Mouse (Mus musculus) forebrain, embryonic 12.5 days (tissue): Measurements from ENCODE around the gene Rpl13. TPM values are rescaled to one million over a fixed set of nuclear protein-coding genes. Genes with fewer than 3 reads are reported as not detected.
A peak's percentile ranks its signal among the peaks of the same experiment; 100 is the strongest.

Experiments
- ATAC-seq: fragments of 200-750 bp; cut with Nextera tagmentation; 2 replicates; pipeline ENCODE4 v1.8.0; 2017; ENCODE audit warnings: moderate TSS enrichment; ENCODE audit not compliant: low FRiP score
- H3K27ac ChIP-seq: fragments of 300-500 bp; sonication (generic); 2 replicates; pipeline ENCODE4 v1.5.1; 2016; ENCODE audit warnings: mild to moderate bottlenecking
- H3K27me3 ChIP-seq: fragments of 300-500 bp; sonication (generic); 2 replicates; pipeline ENCODE4 v1.6.1; 2016; ENCODE audit warnings: mild to moderate bottlenecking
- H3K36me3 ChIP-seq: fragments of 300-500 bp; sonication (generic); replicated peaks from 2 replicates; pipeline ENCODE4 v1.6.1; 2016; ENCODE audit warnings: mild to moderate bottlenecking
- H3K4me1 ChIP-seq: fragments of 300-500 bp; sonication (generic); 2 replicates; pipeline ENCODE4 v1.6.1; 2016
- H3K4me2 ChIP-seq: fragments of 300-500 bp; sonication (generic); 2 replicates; pipeline ENCODE4 v1.6.1; 2016; ENCODE audit warnings: mild to moderate bottlenecking, moderate library complexity
- H3K4me3 ChIP-seq: fragments of 300-500 bp; sonication (generic); replicated peaks from 2 replicates; pipeline ENCODE4 v1.5.1; 2016; ENCODE audit warnings: mild to moderate bottlenecking
- H3K9ac ChIP-seq: fragments of 300-500 bp; sonication (generic); 2 replicates; pipeline ENCODE4 v1.6.1; 2016; ENCODE audit warnings: mild to moderate bottlenecking
- H3K9me3 ChIP-seq: fragments of 300-500 bp; sonication (generic); 2 replicates; pipeline ENCODE4 v1.6.1; 2016
- WGBS: fragments of 180-500 bp; shearing (Covaris S2); methylation state at CpG from one replicate; pipeline ENCODE4 v1.1.7; 2016; 5-methylcytosine and 5-hydroxymethylcytosine counted together
- polyA plus RNA-seq: library from polyadenylated mRNA; unstranded; fragments of >200 nt; fragmentation: Nextera tagmentation; extraction: Ambion mirVana; gene quantifications from 2 replicates; pipeline ENCODE4 v1.2.1, GENCODE M21; 2016

The Rpl13 gene
- polyA plus RNA-seq, 1 experiment from 2014 or later = 1,105 TPM

DNA sequence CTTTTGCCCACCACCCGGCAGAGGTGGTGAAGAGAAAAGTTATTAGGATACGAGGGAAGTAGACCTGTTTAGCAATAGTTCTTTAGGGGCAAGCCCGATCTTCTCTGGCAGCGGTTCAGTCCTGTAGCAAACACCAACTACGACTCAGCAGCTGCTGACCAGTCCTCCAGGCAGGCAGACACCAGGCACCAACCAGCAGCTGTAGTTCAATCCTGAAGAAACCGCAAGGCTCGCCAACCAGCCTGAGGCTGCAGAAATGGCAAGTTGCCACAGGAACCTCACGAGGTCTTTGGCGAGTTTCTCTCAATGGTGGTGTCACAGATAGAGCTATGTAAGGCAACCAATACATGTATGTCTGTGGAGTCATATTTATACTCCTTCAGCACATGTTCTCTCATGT lies 10.7 kb downstream of the Rpl13 start:
- no peak overlapping the region for H3K9ac ChIP-seq
- 84% methylated on average over 9 of the region's 9 CpGs for WGBS
- no peak for ATAC-seq

GRCm38 (mm10) chr8:123113908-123114469 lies 11.8 kb downstream of the Rpl13 start:
- no peaks in the 10 kb centered on the region for H3K36me3 ChIP-seq
- whole genome bisulfite sequencing = 73% methylated on average over 2 of the region's 2 CpGs
- ATAC-seq = no peak
- H3K4me2 ChIP-seq = no peak overlapping the region
- H3K4me1 ChIP-seq = peaks cover 12% of the 10 kb centered on the region
- no peak overlapping the region for H3K4me3 ChIP-seq
- no peak overlapping the region for H3K27ac ChIP-seq
- peaks cover 42% of the 10 kb centered on the region for H3K27me3 ChIP-seq
- H3K9me3 ChIP-seq = no peaks in the 10 kb centered on the region
- no peak overlapping the region for H3K9ac ChIP-seq

More for the DNA sequence above, 10.7 kb downstream of the Rpl13 start:
- H3K27ac ChIP-seq = no peak overlapping the region
- no peak overlapping the region for H3K4me3 ChIP-seq
- peaks cover 31% of the 10 kb centered on the region for H3K27me3 ChIP-seq
- H3K4me1 ChIP-seq = peaks cover 10% of the 10 kb centered on the region
- no peak overlapping the region for H3K4me2 ChIP-seq
- no peaks in the 10 kb centered on the region for H3K36me3 ChIP-seq
- H3K9me3 ChIP-seq = no peaks in the 10 kb centered on the region

DNA sequence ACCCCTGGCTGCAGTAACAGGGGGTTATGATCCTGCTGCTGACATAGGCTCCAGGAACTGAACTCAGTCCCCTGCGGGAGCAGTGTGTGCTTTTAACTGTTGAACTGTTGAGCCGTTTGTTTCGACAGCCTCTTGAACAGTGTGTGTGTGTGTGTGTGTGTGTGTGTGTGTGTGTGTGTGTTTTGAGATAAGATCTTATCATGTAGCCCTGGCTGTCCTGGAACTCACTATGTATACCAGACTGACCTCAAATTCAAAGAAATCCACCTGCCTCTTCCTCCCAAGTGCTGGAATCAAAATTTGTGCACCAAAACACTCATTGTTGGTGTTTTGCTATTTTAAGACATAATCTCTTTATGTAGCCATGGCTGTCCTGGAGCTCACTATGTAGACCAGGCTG lies 12.5 kb downstream of the Rpl13 start:
- no peak overlapping the region for H3K9ac ChIP-seq
- WGBS = 76% methylated on average over 3 of the region's 3 CpGs
- no peak overlapping the region for H3K27ac ChIP-seq
- no peak overlapping the region for H3K4me3 ChIP-seq
- ATAC-seq = no peak
- peaks cover 48% of the 10 kb centered on the region for H3K27me3 ChIP-seq
- H3K4me2 ChIP-seq = no peak overlapping the region
- no peaks in the 10 kb centered on the region for H3K9me3 ChIP-seq
- H3K4me1 ChIP-seq = peaks cover 12% of the 10 kb centered on the region
- H3K36me3 ChIP-seq = no peaks in the 10 kb centered on the region

- ATAC-seq = peak; percentile 33; the same call in 1 of the 2 replicates
These were observed 15.1 kb downstream of the Rpl13 start, which contains the start of gene Cpne7 for GRCm38 (mm10) chr8:123117127-123117731. Cpne7 (plus strand) TSS chr8:123117374.

DNA sequence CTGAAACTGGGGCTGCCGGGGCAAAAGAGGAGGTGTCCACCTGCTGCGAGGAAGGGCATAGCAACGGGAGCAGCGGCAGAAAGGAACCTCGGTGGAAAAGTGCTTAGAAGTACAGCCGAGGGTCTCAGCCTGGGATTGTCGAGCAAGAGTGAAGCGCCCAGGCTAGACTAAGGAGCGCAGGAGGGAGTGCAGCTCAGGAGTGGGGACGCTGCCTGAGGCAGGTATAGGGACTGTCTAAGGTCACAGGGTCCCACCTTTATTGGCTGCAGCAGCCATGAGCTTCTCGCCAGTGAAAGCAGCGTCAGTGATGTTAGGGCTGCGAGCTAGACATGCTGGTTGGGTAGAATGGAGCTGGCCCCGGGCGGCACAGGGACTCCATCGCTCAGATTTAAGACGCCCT lies 15.6 kb downstream of the Rpl13 start:
- Histone ChIP-seq H3K4me2 (peak overlapping the region; percentile 87), H3K36me3 (no peaks in the 10 kb centered on the region), H3K27me3 (peaks cover 55% of the 10 kb centered on the region), H3K9me3 (no peaks in the 10 kb centered on the region), H3K4me1 (peaks cover 12% of the 10 kb centered on the region), H3K9ac (no peak overlapping the region; the same call in 1 of the 2 replicates), H3K27ac (no peak overlapping the region), H3K4me3 (peak overlapping the region; percentile 48)
- WGBS = 3% methylated on average over 17 of the region's 17 CpGs
- ATAC-seq = no peak

More at GRCm38 (mm10) chr8:123117127-123117731, 15.1 kb downstream of the Rpl13 start, which contains the start of gene Cpne7:
- Histone ChIP-seq H3K9ac (peak within 1 kb of the TSS; percentile 61), H3K4me1 (peaks cover 12% of the 10 kb centered on the region), H3K4me2 (peak within 1 kb of the TSS; percentile 87), H3K27me3 (peaks cover 55% of the 10 kb centered on the region), H3K36me3 (no peaks in the 10 kb centered on the region), H3K4me3 (peak within 1 kb of the TSS; percentile 48), H3K9me3 (no peaks in the 10 kb centered on the region), H3K27ac (no peak within 1 kb of the TSS)
- WGBS = under 1% methylated on average over 50 of the region's 51 CpGs

- no peak overlapping the region for H3K9ac ChIP-seq
These were observed 19.9 kb downstream of the Rpl13 start for GRCm38 (mm10) chr8:123122059-123122458.

GRCm38 (mm10) chr8:123122670-123123069 lies 20.5 kb downstream of the Rpl13 start:
- H3K9me3 ChIP-seq = no peaks in the 10 kb centered on the region
- H3K36me3 ChIP-seq = no peaks in the 10 kb centered on the region
- no peak for ATAC-seq
- 79% methylated on average over 5 of the region's 5 CpGs for WGBS
- peaks cover 60% of the 10 kb centered on the region for H3K27me3 ChIP-seq
- H3K4me3 ChIP-seq = no peak overlapping the region
- peaks cover 8% of the 10 kb centered on the region for H3K4me1 ChIP-seq
- H3K9ac ChIP-seq = no peak overlapping the region
- no peak overlapping the region for H3K27ac ChIP-seq
- H3K4me2 ChIP-seq = no peak overlapping the region

More at GRCm38 (mm10) chr8:123122059-123122458, 19.9 kb downstream of the Rpl13 start:
- Histone ChIP-seq H3K36me3 (no peaks in the 10 kb centered on the region), H3K4me3 (no peak overlapping the region), H3K27me3 (peaks cover 60% of the 10 kb centered on the region), H3K9me3 (no peaks in the 10 kb centered on the region), H3K4me2 (no peak overlapping the region), H3K4me1 (peaks cover 14% of the 10 kb centered on the region), H3K27ac (no peak overlapping the region)
- no peak for ATAC-seq
- WGBS = 73% methylated on average over 9 of the region's 9 CpGs

DNA sequence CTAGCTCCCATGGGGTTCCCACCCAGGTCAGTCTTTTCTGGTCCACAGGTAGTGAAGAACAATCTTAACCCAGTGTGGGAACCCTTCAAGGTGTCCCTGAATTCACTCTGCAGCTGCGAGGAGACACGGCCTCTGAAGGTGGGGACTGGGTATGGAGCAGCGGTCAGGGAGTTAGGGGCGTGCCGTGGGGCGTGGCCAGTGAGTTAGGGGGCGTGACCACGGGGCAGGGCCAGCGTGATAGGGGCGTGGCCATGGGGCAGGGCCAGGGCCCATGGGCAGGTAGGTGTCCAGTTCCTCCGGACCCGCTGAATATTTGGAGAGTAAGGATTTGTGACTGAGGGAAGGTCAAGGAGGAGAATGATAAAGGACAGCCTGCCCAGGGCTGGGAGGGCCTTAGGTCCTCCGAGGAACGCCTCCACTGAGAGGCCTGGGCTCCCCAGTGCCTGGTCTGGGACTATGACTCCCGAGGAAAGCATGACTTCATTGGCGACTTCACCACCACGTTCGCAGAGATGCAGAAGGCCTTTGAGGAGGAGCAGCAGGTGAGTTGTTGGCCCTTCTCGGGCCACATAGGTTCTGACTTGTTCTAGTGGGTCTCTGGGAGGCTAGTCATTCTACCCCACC lies 24.2 kb downstream of the Rpl13 start:
- ATAC-seq = 0 out of 2 replicates have a peak, but pooled peaks have one; percentile 39
- Histone ChIP-seq H3K9ac (no peak overlapping the region), H3K27ac (no peak overlapping the region), H3K36me3 (no peaks in the 10 kb centered on the region), H3K4me3 (no peak overlapping the region), H3K27me3 (peaks cover 36% of the 10 kb centered on the region), H3K4me2 (peak overlapping the region; percentile 6; the same call in 1 of the 2 replicates), H3K9me3 (no peaks in the 10 kb centered on the region), H3K4me1 (peaks cover 4% of the 10 kb centered on the region; the same call in 1 of the 2 replicates)
- 6% methylated on average over 19 of the region's 19 CpGs for WGBS

- H3K4me2 ChIP-seq = no peak overlapping the region
- no peak overlapping the region for H3K27ac ChIP-seq
- WGBS = 77% methylated on average over 9 of the region's 9 CpGs
- no peak overlapping the region for H3K9ac ChIP-seq
- ATAC-seq = no peak
- H3K27me3 ChIP-seq = peaks cover 19% of the 10 kb centered on the region; the same call in 1 of the 2 replicates
- 0 out of 2 replicates have a peak, but pooled peaks cover 3% of the 10 kb centered on the region for H3K9me3 ChIP-seq
- peaks cover 23% of the 10 kb centered on the region for H3K4me1 ChIP-seq
- H3K36me3 ChIP-seq = no peaks in the 10 kb centered on the region
- H3K4me3 ChIP-seq = no peak overlapping the region
These were observed 28.9 kb downstream of the Rpl13 start for GRCm38 (mm10) chr8:123131041-123131440.

DNA sequence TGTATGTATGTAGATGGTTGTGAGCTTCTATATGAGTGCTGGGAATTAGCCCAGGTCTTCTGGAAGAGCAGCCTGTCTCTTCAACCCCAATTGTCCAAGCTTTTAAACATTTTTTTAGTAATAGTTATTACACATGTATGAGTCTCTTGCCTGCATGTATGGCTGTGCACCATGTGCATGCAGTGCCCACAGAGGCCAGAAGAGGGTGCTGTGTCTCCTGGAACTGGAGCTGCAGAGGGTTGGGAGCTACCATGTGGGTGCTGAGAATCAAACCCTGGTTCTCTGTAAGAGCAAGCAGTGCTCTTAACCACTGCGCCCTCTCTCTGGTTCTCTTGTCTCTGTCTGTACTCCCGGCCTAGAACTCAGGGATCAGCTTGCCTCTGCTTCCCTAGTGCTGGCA lies 30.8 kb downstream of the Rpl13 start:
- H3K27ac ChIP-seq = no peak overlapping the region
- WGBS = 96% methylated on average over 2 of the region's 2 CpGs
- H3K4me2 ChIP-seq = no peak overlapping the region
- no peak overlapping the region for H3K9ac ChIP-seq
- H3K27me3 ChIP-seq = peaks cover 2% of the 10 kb centered on the region; the same call in 1 of the 2 replicates
- H3K36me3 ChIP-seq = no peaks in the 10 kb centered on the region
- peaks cover 30% of the 10 kb centered on the region for H3K4me1 ChIP-seq
- H3K4me3 ChIP-seq = no peak overlapping the region
- 0 out of 2 replicates have a peak, but pooled peaks cover 3% of the 10 kb centered on the region for H3K9me3 ChIP-seq
- ATAC-seq = no peak

GRCm38 (mm10) chr8:123134149-123134713 lies 32.1 kb downstream of the Rpl13 start:
- no peak overlapping the region for H3K4me3 ChIP-seq
- peaks cover 36% of the 10 kb centered on the region for H3K4me1 ChIP-seq
- H3K36me3 ChIP-seq = no peaks in the 10 kb centered on the region
- no peak overlapping the region for H3K4me2 ChIP-seq
- H3K9me3 ChIP-seq = 0 out of 2 replicates have a peak, but pooled peaks cover 3% of the 10 kb centered on the region
- H3K9ac ChIP-seq = no peak overlapping the region
- ATAC-seq = no peak
- H3K27ac ChIP-seq = no peak overlapping the region
- no peaks in the 10 kb centered on the region; the same call in 1 of the 2 replicates for H3K27me3 ChIP-seq
- 87% methylated on average over 11 of the region's 11 CpGs for WGBS

DNA sequence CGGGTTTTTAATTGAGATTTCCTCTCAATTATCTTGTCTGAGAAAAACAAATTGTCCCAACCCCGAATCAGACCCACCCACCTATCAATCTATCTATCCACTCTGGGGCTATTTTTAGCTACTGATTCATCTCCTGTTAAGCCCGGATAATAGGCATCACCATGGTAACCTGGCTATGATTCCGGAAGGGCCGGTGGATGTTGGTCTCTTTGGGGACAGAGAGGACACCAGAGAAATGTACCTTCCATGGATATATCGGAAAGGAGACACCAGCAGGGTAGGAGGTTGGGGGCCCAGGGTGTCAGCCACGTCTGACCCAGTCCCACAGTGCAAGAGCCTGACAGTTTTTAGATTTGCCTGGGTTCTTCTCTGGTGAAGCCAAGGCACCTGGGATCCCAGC lies 33.3 kb downstream of the Rpl13 start:
- Histone ChIP-seq H3K36me3 (no peaks in the 10 kb centered on the region), H3K27ac (peak overlapping the region; percentile 81), H3K4me1 (peaks cover 36% of the 10 kb centered on the region), H3K4me3 (no peak overlapping the region), H3K9me3 (0 out of 2 replicates have a peak, but pooled peaks cover 3% of the 10 kb centered on the region), H3K9ac (no peak overlapping the region), H3K4me2 (peak overlapping the region; percentile 36), H3K27me3 (no peaks in the 10 kb centered on the region; the same call in 1 of the 2 replicates)
- 15% methylated on average over 7 of the region's 7 CpGs for WGBS
- peak; percentile 67 for ATAC-seq
